Mouse (Mus musculus) cerebellum, adult 9-11 months (tissue): ENCODE measurements around the gene Ube3b.

Source experiments
- DNase-seq: peaks from one replicate; pipeline ENCODE4 v3.0.0; 2022

The Ube3b gene

GRCm38 (mm10) chr5:114428621-114429020, 48.2 kb downstream of the Ube3b start:
- DNase-seq, result no peak

- DNase-seq, result no peak
Measured at GRCm38 (mm10) chr5:114429781-114430180, 49.4 kb downstream of the Ube3b start.

GRCm38 (mm10) chr5:114434359-114434758, 54.0 kb downstream of the Ube3b start:
- no peak for DNase-seq

GRCm38 (mm10) chr5:114435588-114435987, 55.2 kb downstream of the Ube3b start:
- DNase-seq, result no peak

GRCm38 (mm10) chr5:114443566-114444367, 63.4 kb downstream of the Ube3b start, which contains the start of the genes Mmab and Mvk:
TSS of gene Mmab (minus strand) at chr5:114444060.
TSS of gene Mvk (plus strand) at chr5:114444269.
- peak; percentile 99 for DNase-seq

GRCm38 (mm10) chr5:114444368-114444692, 63.9 kb downstream of the Ube3b start:
- DNase-seq, result no peak

GRCm38 (mm10) chr5:114449011-114449410, 68.6 kb downstream of the Ube3b start:
- DNase-seq, result no peak

GRCm38 (mm10) chr5:114456287-114456686, 75.9 kb downstream of the Ube3b start:
- peak; percentile 90 for DNase-seq

- no peak for DNase-seq
Measured at GRCm38 (mm10) chr5:114456995-114457605, 76.7 kb downstream of the Ube3b start.

- peak; percentile 73 for DNase-seq
Measured at GRCm38 (mm10) chr5:114461238-114461637, 80.8 kb downstream of the Ube3b start.

GRCm38 (mm10) chr5:114462067-114463040, 81.9 kb downstream of the Ube3b start:
- peak; percentile 6 for DNase-seq

GRCm38 (mm10) chr5:114464561-114464960, 84.2 kb downstream of the Ube3b start:
- DNase-seq, result no peak

- peak; percentile 7 for DNase-seq
Measured at GRCm38 (mm10) chr5:114465641-114466040, 85.2 kb downstream of the Ube3b start.

GRCm38 (mm10) chr5:114467019-114467418, 86.6 kb downstream of the Ube3b start:
- no peak for DNase-seq

- peak; percentile 30 for DNase-seq
Measured at GRCm38 (mm10) chr5:114467430-114467829, 87.0 kb downstream of the Ube3b start.

- DNase-seq, result no peak
Measured at GRCm38 (mm10) chr5:114468007-114468406, 87.6 kb downstream of the Ube3b start.

- no peak for DNase-seq
Measured at GRCm38 (mm10) chr5:114470359-114470758, 90.0 kb downstream of the Ube3b start.
